ENCODE assay signal across 9 mouse cellular contexts in the genomic region with DNA sequence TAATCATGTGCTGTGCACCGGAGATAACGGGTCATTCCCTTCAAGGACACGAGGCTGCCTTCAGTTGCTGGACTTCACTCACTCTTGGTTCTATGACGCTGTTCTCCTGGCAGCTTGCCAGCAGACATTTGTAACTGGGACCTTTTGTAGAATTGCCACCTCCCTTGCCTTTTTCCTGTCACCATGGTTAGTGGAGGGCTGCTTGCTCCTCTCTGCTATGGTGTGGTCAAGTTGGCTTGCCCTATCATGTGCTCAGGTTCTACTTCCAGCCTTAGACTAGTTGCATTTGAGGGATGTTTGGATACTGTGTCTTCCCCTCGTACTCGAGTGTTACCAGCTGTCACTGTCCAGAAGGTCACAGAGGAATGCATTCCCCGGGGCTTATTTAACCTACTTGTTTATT.
A peak's percentile ranks its signal among the peaks of the same experiment; 100 is the strongest.
DNase-seq lines count a peak whose midpoint lies in the region; ATAC-seq and TF ChIP-seq lines count a peak whose summit lies in the region.
"Had no signal": no experiment of that assay in that cellular context is flagged by ENCODE, and none has a peak within 500 bp of the region (broad histone marks: within the 10 kb centered on the region; RNA-seq: fewer than 3 reads in every experiment).

No protein-coding gene starts in this region.

- H3K36me3 ChIP-seq in liver, embryonic 11.5 days (ENCODE audit: control insufficient read depth, insufficient read depth, low read length) = no peaks in the 10 kb centered on the region
- no peaks in the 10 kb centered on the region for H3K36me3 ChIP-seq in hindbrain, embryonic 13.5 days
- H3K36me3 ChIP-seq in midbrain, embryonic 16.5 days (ENCODE audit: control insufficient read depth, insufficient read depth, low read length) = no peaks in the 10 kb centered on the region

- no peak overlapping the region for H3K27ac ChIP-seq in liver, embryonic 11.5 days (ENCODE audit: low read depth, low read length)
- H3K27ac ChIP-seq in hindbrain, embryonic 13.5 days = no peak overlapping the region
- H3K27ac ChIP-seq in midbrain, embryonic 16.5 days (ENCODE audit: low read length) = no peak overlapping the region
- H3K27ac ChIP-seq: macrophage had no signal

- no peak overlapping the region for H3K4me2 ChIP-seq in liver, embryonic 11.5 days
- no peak overlapping the region for H3K4me2 ChIP-seq in hindbrain, embryonic 13.5 days
- H3K4me2 ChIP-seq in midbrain, embryonic 16.5 days (ENCODE audit: low read length) = no peak overlapping the region

- peaks cover 48% of the 10 kb centered on the region for H3K4me1 ChIP-seq in liver, embryonic 11.5 days (replicated peaks; ENCODE audit: control insufficient read depth, insufficient read depth, low read length)
- peaks cover 16% of the 10 kb centered on the region for H3K4me1 ChIP-seq in hindbrain, embryonic 13.5 days (replicated peaks)
- peaks cover 18% of the 10 kb centered on the region for H3K4me1 ChIP-seq in midbrain, embryonic 16.5 days (ENCODE audit: control insufficient read depth, insufficient read depth, low read length)

- H3K9ac ChIP-seq in liver, embryonic 11.5 days (ENCODE audit: low read depth, low read length) = no peak overlapping the region
- H3K9ac ChIP-seq in hindbrain, embryonic 13.5 days = no peak overlapping the region
- no peak overlapping the region for H3K9ac ChIP-seq in midbrain, embryonic 16.5 days (ENCODE audit: low read depth, low read length)

- no peak for TF ChIP-seq CTCF in brain, embryonic 14.5 days (IDR thresholded peaks at IDR 0.05; ENCODE audit: borderline replicate concordance, extremely low read depth, insufficient read depth, insufficient read length)

- no peak for ATAC-seq in liver, embryonic 11.5 days (replicated peaks; ENCODE audit: low FRiP score)
- peak; percentile 55; the same call in 1 of the 2 replicates for ATAC-seq in hindbrain, embryonic 13.5 days (ENCODE audit: low FRiP score)
- peak; percentile 47; the same call in 1 of the 2 replicates for ATAC-seq in midbrain, embryonic 16.5 days

- H3K27me3 ChIP-seq in liver, embryonic 11.5 days (replicated peaks; ENCODE audit: control insufficient read depth, insufficient read depth, low read length) = no peaks in the 10 kb centered on the region
- H3K27me3 ChIP-seq in hindbrain, embryonic 13.5 days = no peaks in the 10 kb centered on the region
- no peaks in the 10 kb centered on the region for H3K27me3 ChIP-seq in midbrain, embryonic 16.5 days (ENCODE audit: control insufficient read depth, insufficient read depth, low read depth, low read length)

- 51% methylated on average over 7 of the region's 7 CpGs for WGBS in liver, embryonic 11.5 days
- WGBS in hindbrain, embryonic 13.5 days = 33% methylated on average over 7 of the region's 7 CpGs
- WGBS in midbrain, embryonic 16.5 days = 42% methylated on average over 7 of the region's 7 CpGs

- no peaks in the 10 kb centered on the region for H3K9me3 ChIP-seq in liver, embryonic 11.5 days (ENCODE audit: control insufficient read depth, low read length)
- no peaks in the 10 kb centered on the region for H3K9me3 ChIP-seq in hindbrain, embryonic 13.5 days
- H3K9me3 ChIP-seq in midbrain, embryonic 16.5 days (replicated peaks; ENCODE audit: control insufficient read depth, low read length, poor library complexity, severe bottlenecking) = no peaks in the 10 kb centered on the region

- no peak overlapping the region for H3K4me3 ChIP-seq in liver, embryonic 11.5 days (ENCODE audit: low read depth, low read length)
- H3K4me3 ChIP-seq in hindbrain, embryonic 13.5 days = no peak overlapping the region
- H3K4me3 ChIP-seq in midbrain, embryonic 16.5 days (ENCODE audit: low read depth, low read length) = no peak overlapping the region

- no peak for TF ChIP-seq POLR2A in brain, embryonic 14.5 days (IDR thresholded peaks at IDR 0.05; ENCODE audit: borderline replicate concordance, extremely low read depth, insufficient read depth, insufficient read length, poor library complexity, severe bottlenecking)

- DNase-seq in liver = peak; percentile 47
- no peak for DNase-seq in liver, embryonic 11.5 days (ENCODE audit: low spot score)
- peak; percentile 80 for DNase-seq in brain, embryonic 14.5 days (ENCODE audit: low read depth)
- peak; percentile 24 to 33 for DNase-seq in gastrocnemius, adult 8-10 months (ENCODE audit: low spot score in 2 of 2)
- peak; percentile 38 to 54 for DNase-seq in layer of hippocampus, postnatal 10 days (ENCODE audit: low spot score in 2 of 2)
- DNase-seq in yolk sac, embryonic 10.5 days (ENCODE audit: low spot score) = peak; percentile 77
